Mouse (Mus musculus): ENCODE measurements around the gene Fhit. TPM values are rescaled to one million over a fixed set of nuclear protein-coding genes. Genes with fewer than 3 reads are reported as not detected.

Fhit gene
- polyA plus RNA-seq, 1 experiment from 2014 or later: 13.3 TPM

DNA sequence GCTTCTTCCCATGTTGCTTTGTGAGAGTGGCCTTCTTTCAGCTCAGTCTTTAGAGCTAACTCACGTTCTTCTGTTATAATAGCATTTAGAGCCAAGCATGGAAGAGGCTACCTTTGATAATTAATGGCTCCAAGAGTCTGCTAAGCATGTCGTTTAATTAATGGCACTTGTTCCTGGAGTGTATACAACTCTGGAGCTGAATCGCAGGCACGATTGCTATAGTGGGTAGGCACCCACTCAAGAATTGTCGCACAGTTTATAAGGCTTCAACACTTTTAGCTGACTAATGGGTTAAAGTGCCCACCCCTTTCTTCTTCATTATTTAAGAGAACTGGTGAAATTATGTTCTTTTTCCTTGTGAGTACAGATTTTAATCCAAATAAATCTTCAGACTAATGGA is 1605.5 kb downstream of the Fhit start:
- WGBS: 66% methylated on average over 5 of the region's 5 CpGs
- no peak overlapping the region for H3K27ac ChIP-seq
- ATAC-seq (replicated peaks; ENCODE audit: low FRiP score, low read depth) (no peak), DNase-seq (ENCODE audit: low spot score) (no peak)
- no peak for TF ChIP-seq CTCF (IDR thresholded peaks at IDR 0.05; ENCODE audit: low read depth)
- H3K4me2 ChIP-seq (ENCODE audit: low read length): no peak overlapping the region
- H3K4me1 ChIP-seq (replicated peaks; ENCODE audit: insufficient read depth, low read length): no peaks in the 10 kb centered on the region
- H3K27me3 ChIP-seq (ENCODE audit: insufficient read depth, low read length): no peaks in the 10 kb centered on the region
- H3K9me3 ChIP-seq (replicated peaks; ENCODE audit: low read length): no peaks in the 10 kb centered on the region
- no peak overlapping the region for H3K4me3 ChIP-seq (replicated peaks; ENCODE audit: low read depth, low read length)
- H3K9ac ChIP-seq (ENCODE audit: low read depth, low read length): no peak overlapping the region
- H3K36me3 ChIP-seq (ENCODE audit: insufficient read depth, low read length): no peaks in the 10 kb centered on the region

DNA sequence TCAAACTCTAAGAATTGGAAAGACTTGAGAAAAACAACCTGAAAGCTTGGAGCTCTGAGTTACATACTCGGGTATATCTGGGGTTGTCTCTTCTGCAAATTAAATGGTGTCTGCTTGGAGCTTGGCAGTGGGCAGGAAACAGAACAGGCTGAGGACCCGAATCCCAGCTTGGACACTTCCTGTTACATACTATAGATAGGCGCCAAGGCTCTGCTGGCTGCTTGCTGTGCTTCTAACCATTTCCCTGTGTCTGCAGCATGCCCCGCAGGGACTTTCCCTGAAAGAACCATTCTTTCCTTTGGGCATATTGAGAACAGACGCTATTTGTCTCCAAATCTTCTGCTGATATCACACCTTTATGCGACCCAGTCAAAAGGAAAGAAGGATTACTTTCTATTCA is 1606.0 kb downstream of the Fhit start:
- TF ChIP-seq CTCF (IDR thresholded peaks at IDR 0.05; ENCODE audit: low read depth): no peak
- Histone ChIP-seq H3K9me3 (replicated peaks; ENCODE audit: low read length) (no peaks in the 10 kb centered on the region), H3K4me3 (replicated peaks; ENCODE audit: low read depth, low read length) (no peak overlapping the region), H3K36me3 (ENCODE audit: insufficient read depth, low read length) (no peaks in the 10 kb centered on the region), H3K27me3 (ENCODE audit: insufficient read depth, low read length) (no peaks in the 10 kb centered on the region), H3K27ac (no peak overlapping the region), H3K9ac (ENCODE audit: low read depth, low read length) (no peak overlapping the region), H3K4me1 (replicated peaks; ENCODE audit: insufficient read depth, low read length) (no peaks in the 10 kb centered on the region), H3K4me2 (ENCODE audit: low read length) (no peak overlapping the region)
- DNase-seq (ENCODE audit: low spot score) (peak; percentile 15), ATAC-seq (replicated peaks; ENCODE audit: low FRiP score, low read depth) (no peak)
- WGBS: 63% methylated on average over 6 of the region's 6 CpGs

DNA sequence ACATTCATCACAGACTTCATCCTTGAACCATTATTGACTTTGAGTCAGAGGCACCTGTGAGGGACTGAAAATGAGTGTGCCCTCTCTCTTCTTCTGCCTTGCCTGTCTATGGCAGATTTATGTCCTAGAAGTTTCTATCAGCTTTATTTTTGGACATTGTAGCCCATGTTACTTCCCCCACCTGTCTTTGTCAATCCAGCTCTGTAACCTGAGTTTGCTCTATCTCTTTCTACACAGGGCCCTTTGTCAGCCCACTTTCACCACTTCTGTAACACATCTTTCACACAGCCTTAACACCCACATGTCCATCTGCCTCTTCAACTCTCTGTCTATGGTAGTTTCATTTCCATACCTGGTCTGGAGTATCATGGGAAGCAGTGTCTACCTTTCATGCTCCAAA is 1609.7 kb downstream of the Fhit start:
- Histone ChIP-seq H3K9ac (ENCODE audit: low read depth, low read length) (no peak overlapping the region), H3K9me3 (replicated peaks; ENCODE audit: low read length) (no peaks in the 10 kb centered on the region), H3K4me2 (ENCODE audit: low read length) (no peak overlapping the region), H3K4me3 (replicated peaks; ENCODE audit: low read depth, low read length) (no peak overlapping the region), H3K36me3 (ENCODE audit: insufficient read depth, low read length) (no peaks in the 10 kb centered on the region), H3K27ac (no peak overlapping the region), H3K4me1 (replicated peaks; ENCODE audit: insufficient read depth, low read length) (no peaks in the 10 kb centered on the region), H3K27me3 (ENCODE audit: insufficient read depth, low read length) (no peaks in the 10 kb centered on the region)
- no peak for TF ChIP-seq CTCF (IDR thresholded peaks at IDR 0.05; ENCODE audit: low read depth)
- no peak for DNase-seq (ENCODE audit: low spot score)
- no peak for ATAC-seq (replicated peaks; ENCODE audit: low FRiP score, low read depth)

DNA sequence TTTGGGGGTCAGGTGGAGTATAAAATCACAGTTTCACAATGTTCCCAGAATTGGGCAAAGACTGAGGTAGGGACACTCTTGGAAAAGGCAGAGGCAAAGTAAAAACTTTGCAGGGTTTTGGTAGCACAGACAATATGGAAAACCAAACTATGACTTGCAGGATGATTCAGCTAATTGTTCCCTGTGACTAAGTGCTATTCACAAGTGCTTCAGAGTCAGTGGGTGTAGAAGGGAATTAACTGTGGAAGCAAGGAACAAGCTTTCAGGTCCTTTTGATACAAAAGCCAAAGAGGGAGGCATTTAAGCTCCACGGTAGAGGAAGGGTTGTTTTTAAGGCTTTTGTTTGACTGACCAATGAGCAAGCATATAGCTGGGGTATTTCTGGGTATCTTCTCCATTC is 1613.9 kb downstream of the Fhit start:
- Histone ChIP-seq H3K27ac (no peak overlapping the region), H3K9ac (ENCODE audit: low read depth, low read length) (no peak overlapping the region), H3K4me2 (ENCODE audit: low read length) (no peak overlapping the region), H3K4me3 (replicated peaks; ENCODE audit: low read depth, low read length) (no peak overlapping the region), H3K9me3 (replicated peaks; ENCODE audit: low read length) (no peaks in the 10 kb centered on the region), H3K36me3 (ENCODE audit: insufficient read depth, low read length) (no peaks in the 10 kb centered on the region), H3K4me1 (replicated peaks; ENCODE audit: insufficient read depth, low read length) (no peaks in the 10 kb centered on the region), H3K27me3 (ENCODE audit: insufficient read depth, low read length) (no peaks in the 10 kb centered on the region)
- TF ChIP-seq CTCF (IDR thresholded peaks at IDR 0.05; ENCODE audit: low read depth): no peak
- WGBS: 55% methylated on average over 1 of the region's 1 CpGs
- no peak for DNase-seq (ENCODE audit: low spot score)
- ATAC-seq (replicated peaks; ENCODE audit: low FRiP score, low read depth): no peak

DNA sequence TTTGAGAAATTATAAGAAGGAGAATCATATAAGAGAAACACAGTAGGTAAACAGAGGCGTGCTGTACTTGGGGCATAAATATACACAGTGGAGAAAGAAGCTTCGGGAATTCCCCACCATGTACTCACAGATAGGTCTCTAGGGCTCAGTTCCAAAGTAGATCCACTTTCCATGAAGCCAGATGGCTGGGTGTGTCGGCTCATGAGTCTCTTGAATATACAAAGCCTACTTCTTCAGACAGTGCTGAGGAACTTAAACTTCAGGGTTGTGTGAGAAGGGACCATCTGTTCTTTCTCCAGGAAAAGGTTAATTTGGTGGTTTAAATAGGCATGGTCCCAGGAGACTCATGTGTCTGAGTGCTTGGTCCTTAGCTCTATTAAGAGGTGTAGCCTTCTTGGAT is 1617.5 kb downstream of the Fhit start:
- DNase-seq (ENCODE audit: low spot score): no peak
- Histone ChIP-seq H3K36me3 (ENCODE audit: insufficient read depth, low read length) (no peaks in the 10 kb centered on the region), H3K4me1 (replicated peaks; ENCODE audit: insufficient read depth, low read length) (no peaks in the 10 kb centered on the region), H3K4me3 (replicated peaks; ENCODE audit: low read depth, low read length) (no peak overlapping the region), H3K9me3 (replicated peaks; ENCODE audit: low read length) (no peaks in the 10 kb centered on the region), H3K4me2 (ENCODE audit: low read length) (no peak overlapping the region), H3K27me3 (ENCODE audit: insufficient read depth, low read length) (no peaks in the 10 kb centered on the region), H3K9ac (ENCODE audit: low read depth, low read length) (no peak overlapping the region), H3K27ac (no peak overlapping the region)
- TF ChIP-seq CTCF (IDR thresholded peaks at IDR 0.05; ENCODE audit: low read depth): no peak
- 73% methylated on average over 3 of the region's 3 CpGs for WGBS
- ATAC-seq (replicated peaks; ENCODE audit: low FRiP score, low read depth): no peak

DNA sequence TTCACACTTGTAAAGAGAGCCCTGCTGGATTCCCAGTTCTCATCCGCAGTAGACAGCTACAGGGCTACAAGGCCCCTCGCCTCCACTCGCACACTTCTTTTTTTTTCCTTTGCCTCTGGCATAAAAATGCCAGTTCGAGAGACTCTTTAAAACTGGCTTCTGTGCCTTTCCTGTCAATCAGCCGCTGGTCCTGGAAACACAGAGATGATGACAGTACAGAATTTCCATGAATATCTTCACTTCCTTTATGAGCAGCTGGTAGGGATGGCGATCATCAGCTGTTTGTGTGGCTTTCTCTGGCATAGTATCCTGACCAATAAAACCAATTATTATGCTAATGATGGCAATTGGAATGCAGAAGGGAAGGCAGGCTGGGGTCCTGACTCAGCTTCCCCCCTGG is 1626.3 kb downstream of the Fhit start:
- H3K27me3 ChIP-seq (ENCODE audit: insufficient read depth, low read length): no peaks in the 10 kb centered on the region

DNA sequence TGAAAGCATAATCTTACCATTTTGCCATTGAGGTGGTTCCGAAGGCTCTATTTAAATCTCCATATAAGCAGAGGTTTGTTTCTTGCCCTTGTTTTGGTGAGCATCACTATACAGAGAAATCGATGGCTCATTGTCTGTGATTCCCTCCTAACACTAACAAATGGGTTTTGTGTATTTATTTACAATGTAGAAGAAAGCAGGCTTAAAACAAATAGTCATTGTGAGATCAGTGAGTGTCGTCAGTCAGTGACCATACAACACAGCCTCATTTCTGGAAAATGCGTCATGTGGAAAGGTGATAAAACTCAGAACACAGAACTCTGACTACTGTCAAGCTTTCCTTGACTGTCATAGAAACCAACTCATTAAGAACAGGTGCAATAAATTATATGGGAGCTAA is 1632.6 kb downstream of the Fhit start:
- 85% methylated on average over 4 of the region's 4 CpGs for WGBS
- no peak for TF ChIP-seq CTCF (IDR thresholded peaks at IDR 0.05; ENCODE audit: low read depth)
- no peak overlapping the region for H3K9ac ChIP-seq (ENCODE audit: low read depth, low read length)

More for the DNA sequence above, 1626.3 kb downstream of the Fhit start:
- Histone ChIP-seq H3K4me2 (ENCODE audit: low read length) (no peak overlapping the region), H3K9ac (ENCODE audit: low read depth, low read length) (no peak overlapping the region), H3K4me1 (replicated peaks; ENCODE audit: insufficient read depth, low read length) (no peaks in the 10 kb centered on the region), H3K36me3 (ENCODE audit: insufficient read depth, low read length) (no peaks in the 10 kb centered on the region), H3K4me3 (replicated peaks; ENCODE audit: low read depth, low read length) (no peak overlapping the region), H3K27ac (no peak overlapping the region), H3K9me3 (replicated peaks; ENCODE audit: low read length) (no peaks in the 10 kb centered on the region)
- no peak for ATAC-seq (replicated peaks; ENCODE audit: low FRiP score, low read depth)
- WGBS: 73% methylated on average over 6 of the region's 6 CpGs
- TF ChIP-seq CTCF (IDR thresholded peaks at IDR 0.05; ENCODE audit: low read depth): no peak
- DNase-seq (ENCODE audit: low spot score): no peak

More for the DNA sequence above, 1632.6 kb downstream of the Fhit start:
- H3K27me3 ChIP-seq (ENCODE audit: insufficient read depth, low read length): no peaks in the 10 kb centered on the region
- H3K4me3 ChIP-seq (replicated peaks; ENCODE audit: low read depth, low read length): no peak overlapping the region
- no peak overlapping the region for H3K4me2 ChIP-seq (ENCODE audit: low read length)
- no peak overlapping the region for H3K27ac ChIP-seq
- ATAC-seq (replicated peaks; ENCODE audit: low FRiP score, low read depth) (no peak), DNase-seq (ENCODE audit: low spot score) (no peak)
- H3K4me1 ChIP-seq (replicated peaks; ENCODE audit: insufficient read depth, low read length): no peaks in the 10 kb centered on the region
- no peaks in the 10 kb centered on the region for H3K9me3 ChIP-seq (replicated peaks; ENCODE audit: low read length)
- no peaks in the 10 kb centered on the region for H3K36me3 ChIP-seq (ENCODE audit: insufficient read depth, low read length)
